Mouse (Mus musculus) kidney, embryonic 16.5 days (tissue): Measurements from ENCODE around the gene Wdr91. TPM values are rescaled to one million over a fixed set of nuclear protein-coding genes. Genes with fewer than 3 reads are reported as not detected.

Source experiments
- ATAC-seq: fragments of 200-750 bp; cut with Nextera tagmentation; 2 replicates; pipeline ENCODE4 v1.8.0; 2017; ENCODE audit warnings: moderate TSS enrichment; ENCODE audit not compliant: low FRiP score, low TSS enrichment
- H3K27ac ChIP-seq: fragments of 300-500 bp; sonication (generic); 2 replicates; pipeline ENCODE4 v1.5.1; 2014; ENCODE audit warnings: low read length
- H3K27me3 ChIP-seq: fragments of 300-500 bp; sonication (generic); 2 replicates; pipeline ENCODE4 v1.6.1; 2014; ENCODE audit warnings: low read length, control low read depth, mixed read lengths; ENCODE audit not compliant: insufficient read depth
- H3K36me3 ChIP-seq: fragments of 300-500 bp; sonication (generic); 2 replicates; pipeline ENCODE4 v1.6.1; 2014; ENCODE audit warnings: low read length, control low read depth, mixed read lengths; ENCODE audit not compliant: insufficient read depth
- H3K4me1 ChIP-seq: fragments of 300-500 bp; sonication (generic); 2 replicates; pipeline ENCODE4 v1.6.1; 2014; ENCODE audit warnings: low read length, control low read depth, mixed read lengths; ENCODE audit not compliant: insufficient read depth
- H3K4me2 ChIP-seq: fragments of 300-500 bp; sonication (generic); replicated peaks from 2 replicates; pipeline ENCODE4 v1.6.1; 2014; ENCODE audit warnings: low read depth, low read length
- H3K4me3 ChIP-seq: fragments of 300-500 bp; sonication (generic); 2 replicates; pipeline ENCODE4 v1.5.1; 2014; ENCODE audit warnings: mild to moderate bottlenecking, low read length
- H3K9ac ChIP-seq: fragments of 300-500 bp; sonication (generic); replicated peaks from 2 replicates; pipeline ENCODE4 v1.6.1; 2014; ENCODE audit warnings: low read length
- H3K9me3 ChIP-seq: fragments of 300-500 bp; sonication (generic); 2 replicates; pipeline ENCODE4 v1.6.1; 2016; ENCODE audit warnings: low read length, control low read depth
- WGBS: fragments of 180-500 bp; shearing (Covaris S2); extraction: QIAGEN DNeasy Blood & Tissue Kit; methylation state at CpG from one replicate; pipeline ENCODE4 v1.1.7; 2014; 5-methylcytosine and 5-hydroxymethylcytosine counted together
- polyA plus RNA-seq: library from polyadenylated mRNA; unstranded; fragments of >200 nt; fragmentation: Nextera tagmentation; extraction: Ambion mirVana; gene quantifications from 2 replicates; pipeline ENCODE4 v1.2.1, GENCODE M21; 2015

The Wdr91 gene
- polyA plus RNA-seq, 1 experiment from 2014 or later: 11.3 TPM

- no peaks in the 10 kb centered on the region for H3K36me3 ChIP-seq
- H3K4me1 ChIP-seq: 0 out of 2 replicates have a peak, but pooled peaks cover 5% of the 10 kb centered on the region
- 82% methylated on average over 9 of the region's 9 CpGs for WGBS
- no peak overlapping the region for H3K9ac ChIP-seq
- no peaks in the 10 kb centered on the region for H3K9me3 ChIP-seq
- no peaks in the 10 kb centered on the region for H3K27me3 ChIP-seq
- H3K4me3 ChIP-seq: no peak overlapping the region
- H3K4me2 ChIP-seq: no peak overlapping the region
- no peak overlapping the region for H3K27ac ChIP-seq
- ATAC-seq: no peak
Measured at GRCm38 (mm10) chr6:34942446-34942845, 31.8 kb upstream of the Wdr91 start.

GRCm38 (mm10) chr6:34941496-34941895 lies 30.8 kb upstream of the Wdr91 start:
- WGBS: 78% methylated on average over 2 of the region's 2 CpGs

DNA sequence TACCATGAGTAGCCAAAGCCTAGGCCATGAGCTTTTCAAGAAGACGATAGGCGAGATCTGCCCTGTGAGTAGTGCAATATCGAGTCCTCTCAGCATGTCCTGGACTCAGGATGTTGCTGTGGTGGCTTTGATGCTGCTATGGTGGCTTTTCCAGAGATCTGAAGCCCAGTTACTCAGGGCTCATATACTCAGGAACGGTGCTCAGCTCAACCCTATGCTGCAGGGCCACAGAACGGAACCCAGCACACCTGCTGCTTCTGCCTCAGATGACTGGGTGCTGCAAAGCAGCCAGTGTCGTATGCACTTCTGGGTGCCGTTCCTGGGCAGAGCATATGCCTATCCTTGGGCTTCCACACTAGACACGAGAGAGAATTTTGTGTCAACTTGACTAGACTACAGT lies 28.8 kb upstream of the Wdr91 start:
- Histone ChIP-seq H3K4me2 (no peak overlapping the region), H3K4me1 (0 out of 2 replicates have a peak, but pooled peaks cover under 1% of the 10 kb centered on the region), H3K27me3 (no peaks in the 10 kb centered on the region), H3K9me3 (no peaks in the 10 kb centered on the region), H3K27ac (no peak overlapping the region), H3K36me3 (no peaks in the 10 kb centered on the region), H3K4me3 (no peak overlapping the region), H3K9ac (no peak overlapping the region)
- 91% methylated on average over 8 of the region's 8 CpGs for WGBS
- ATAC-seq: no peak

More at GRCm38 (mm10) chr6:34941496-34941895, 30.8 kb upstream of the Wdr91 start:
- H3K4me3 ChIP-seq: no peak overlapping the region
- no peak overlapping the region for H3K4me2 ChIP-seq
- no peak overlapping the region for H3K9ac ChIP-seq
- no peaks in the 10 kb centered on the region for H3K9me3 ChIP-seq
- ATAC-seq: no peak
- H3K27me3 ChIP-seq: no peaks in the 10 kb centered on the region
- H3K36me3 ChIP-seq: no peaks in the 10 kb centered on the region
- no peak overlapping the region for H3K27ac ChIP-seq
- H3K4me1 ChIP-seq: 0 out of 2 replicates have a peak, but pooled peaks cover 5% of the 10 kb centered on the region

DNA sequence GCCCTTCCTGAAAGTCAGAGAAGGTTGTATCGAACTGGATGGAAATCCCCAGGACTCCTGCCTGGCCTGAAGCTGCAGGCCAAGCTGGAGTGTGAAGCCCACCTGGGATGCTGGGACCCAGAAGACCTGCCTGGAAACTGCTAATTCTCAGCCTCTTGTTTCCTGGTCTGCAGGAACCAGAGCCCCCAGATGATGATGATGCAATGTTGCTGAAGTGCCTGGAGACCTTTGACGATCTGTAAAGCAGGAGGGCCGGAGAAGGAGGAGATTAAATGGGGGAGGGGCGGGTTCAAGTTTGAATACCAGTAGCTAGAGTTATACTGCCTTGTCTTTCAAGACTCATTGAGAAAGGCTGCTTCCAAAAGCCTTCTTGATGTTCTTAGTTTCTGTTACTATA lies 28.3 kb upstream of the Wdr91 start:
- Histone ChIP-seq H3K27me3 (no peaks in the 10 kb centered on the region), H3K4me1 (no peaks in the 10 kb centered on the region), H3K9ac (no peak overlapping the region), H3K4me2 (no peak overlapping the region), H3K9me3 (no peaks in the 10 kb centered on the region), H3K4me3 (no peak overlapping the region), H3K27ac (no peak overlapping the region), H3K36me3 (no peaks in the 10 kb centered on the region)
- WGBS: 42% methylated on average over 4 of the region's 4 CpGs
- no peak for ATAC-seq

DNA sequence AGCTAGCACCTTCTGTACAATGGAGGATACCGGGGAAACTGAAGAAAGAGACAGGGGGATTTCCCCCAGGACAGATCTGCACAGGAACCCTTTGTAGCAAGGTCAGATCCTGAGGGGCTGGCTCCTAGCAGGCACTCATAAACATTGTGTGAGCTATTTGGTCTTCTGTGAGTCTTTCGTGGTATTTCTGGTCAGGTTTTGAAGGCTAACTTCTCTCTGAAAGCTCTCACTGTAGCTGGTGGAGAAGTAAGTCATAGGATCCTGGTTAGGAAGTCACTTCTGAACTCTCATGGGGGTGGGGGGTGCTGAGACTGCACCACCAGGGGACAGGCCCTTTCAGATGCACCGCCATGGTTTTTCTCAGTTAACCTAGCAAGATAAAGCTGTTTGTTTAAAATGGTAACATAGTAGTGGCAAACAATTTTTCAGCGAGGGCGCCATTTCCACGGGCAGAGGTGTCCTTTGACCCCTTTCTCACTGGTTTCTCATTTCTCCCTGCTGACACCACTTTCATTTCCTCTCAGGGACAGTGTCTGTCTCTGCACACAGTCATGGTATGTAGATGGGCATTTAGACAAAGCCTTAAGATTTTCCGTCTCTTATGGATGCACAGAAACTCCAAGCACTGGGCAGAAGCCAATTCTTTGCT lies 27.7 kb upstream of the Wdr91 start:
- no peak overlapping the region for H3K9ac ChIP-seq
- no peaks in the 10 kb centered on the region for H3K36me3 ChIP-seq
- no peaks in the 10 kb centered on the region for H3K27me3 ChIP-seq
- H3K9me3 ChIP-seq: no peaks in the 10 kb centered on the region
- no peaks in the 10 kb centered on the region for H3K4me1 ChIP-seq
- 69% methylated on average over 7 of the region's 7 CpGs for WGBS
- no peak for ATAC-seq
- no peak overlapping the region for H3K4me2 ChIP-seq
- no peak overlapping the region for H3K4me3 ChIP-seq
- no peak overlapping the region for H3K27ac ChIP-seq

GRCm38 (mm10) chr6:34936743-34937142 lies 26.1 kb upstream of the Wdr91 start:
- Histone ChIP-seq H3K27ac (no peak overlapping the region), H3K9me3 (no peaks in the 10 kb centered on the region), H3K9ac (no peak overlapping the region), H3K4me2 (no peak overlapping the region), H3K4me3 (no peak overlapping the region), H3K27me3 (no peaks in the 10 kb centered on the region), H3K4me1 (no peaks in the 10 kb centered on the region), H3K36me3 (no peaks in the 10 kb centered on the region)
- no peak for ATAC-seq
- 72% methylated on average over 5 of the region's 5 CpGs for WGBS

DNA sequence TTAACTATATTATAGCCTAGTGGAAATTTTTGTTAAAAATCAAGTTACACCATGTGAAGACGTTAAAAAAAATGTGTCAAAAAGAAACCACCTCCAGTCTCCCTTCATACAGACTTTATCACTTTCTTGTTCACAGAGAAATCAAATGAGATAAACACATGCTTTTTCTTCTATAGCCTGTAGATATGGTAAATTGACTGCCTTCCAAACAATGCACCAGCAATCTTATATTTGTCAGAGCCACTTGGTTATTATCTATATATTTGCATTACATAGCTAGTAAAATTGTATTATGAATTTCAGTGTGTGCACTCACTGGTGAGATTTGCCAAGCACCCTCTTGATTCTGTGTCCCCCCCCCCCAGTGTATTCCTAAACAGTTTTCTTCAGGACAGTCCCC lies 22.0 kb upstream of the Wdr91 start:
- Histone ChIP-seq H3K27ac (no peak overlapping the region), H3K4me1 (no peaks in the 10 kb centered on the region), H3K9ac (no peak overlapping the region), H3K27me3 (no peaks in the 10 kb centered on the region), H3K4me3 (no peak overlapping the region), H3K4me2 (no peak overlapping the region), H3K9me3 (no peaks in the 10 kb centered on the region), H3K36me3 (no peaks in the 10 kb centered on the region)
- no peak for ATAC-seq
- 94% methylated on average over 1 of the region's 1 CpGs for WGBS

DNA sequence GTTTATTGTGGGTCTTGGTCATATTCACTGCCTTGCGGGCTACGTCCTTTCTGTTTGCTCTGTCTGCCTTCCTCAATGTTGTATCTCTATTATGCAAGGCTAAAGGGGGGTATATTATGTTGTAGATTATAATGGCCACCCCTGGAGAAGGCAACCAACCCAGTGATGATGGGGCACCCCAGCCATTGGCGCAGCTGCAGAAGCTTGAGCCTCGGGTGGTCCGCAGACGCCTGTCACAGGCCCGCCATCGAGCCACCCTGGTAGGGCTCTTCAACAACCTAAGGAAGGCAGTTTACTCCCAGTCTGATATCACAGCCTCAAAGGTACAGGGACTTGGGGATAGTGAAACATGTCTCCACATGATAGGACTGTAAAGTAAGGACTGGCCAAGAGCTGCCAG lies 16.9 kb upstream of the Wdr91 start:
- H3K9ac ChIP-seq: no peak overlapping the region
- no peak overlapping the region for H3K4me2 ChIP-seq
- peak; percentile 54; the same call in 1 of the 2 replicates for ATAC-seq
- no peaks in the 10 kb centered on the region for H3K9me3 ChIP-seq
- H3K4me1 ChIP-seq: no peaks in the 10 kb centered on the region
- no peak overlapping the region for H3K4me3 ChIP-seq
- no peaks in the 10 kb centered on the region for H3K36me3 ChIP-seq
- no peaks in the 10 kb centered on the region for H3K27me3 ChIP-seq
- 95% methylated on average over 8 of the region's 8 CpGs for WGBS
- H3K27ac ChIP-seq: no peak overlapping the region

- H3K27ac ChIP-seq: no peak overlapping the region
- H3K36me3 ChIP-seq: no peaks in the 10 kb centered on the region
- no peak for ATAC-seq
- no peak overlapping the region for H3K4me2 ChIP-seq
- H3K9ac ChIP-seq: no peak overlapping the region
- 47% methylated on average over 4 of the region's 4 CpGs for WGBS
- H3K27me3 ChIP-seq: no peaks in the 10 kb centered on the region
- no peak overlapping the region for H3K4me3 ChIP-seq
- no peaks in the 10 kb centered on the region for H3K9me3 ChIP-seq
- no peaks in the 10 kb centered on the region for H3K4me1 ChIP-seq
Measured at GRCm38 (mm10) chr6:34927156-34927555, 16.5 kb upstream of the Wdr91 start.

GRCm38 (mm10) chr6:34921941-34922340 lies 11.3 kb upstream of the Wdr91 start:
- Histone ChIP-seq H3K9me3 (no peaks in the 10 kb centered on the region), H3K36me3 (no peaks in the 10 kb centered on the region), H3K4me1 (no peaks in the 10 kb centered on the region), H3K4me2 (no peak overlapping the region), H3K9ac (no peak overlapping the region), H3K27me3 (no peaks in the 10 kb centered on the region), H3K4me3 (no peak overlapping the region), H3K27ac (no peak overlapping the region)
- peak; percentile 47; the same call in 1 of the 2 replicates for ATAC-seq
- 60% methylated on average over 14 of the region's 14 CpGs for WGBS
